Mouse (Mus musculus) layer of hippocampus, adult 9-10 months (tissue): ENCODE results near the gene Serpina3m.
A peak's percentile ranks its signal among the peaks of the same experiment; 100 is the strongest.
"Not testable (repeated sequence)": the region's sequence is repeated elsewhere in the genome, so short reads cannot be mapped to it uniquely, and the experiment has no call there.

Experiments used
- DNase-seq: peaks from one replicate; pipeline ENCODE4 v3.0.0; 2022; ENCODE audit warnings: low spot score

Serpina3m gene

GRCm38 (mm10) chr12:104338226-104338625, at the start of gene Serpina3m, which contains the start of gene Serpina3k:
Gene Serpina3m (plus strand): TSS chr12:104338486.
Gene Serpina3k (plus strand): TSS chr12:104338486.
- not testable (repeated sequence) for DNase-seq

DNA sequence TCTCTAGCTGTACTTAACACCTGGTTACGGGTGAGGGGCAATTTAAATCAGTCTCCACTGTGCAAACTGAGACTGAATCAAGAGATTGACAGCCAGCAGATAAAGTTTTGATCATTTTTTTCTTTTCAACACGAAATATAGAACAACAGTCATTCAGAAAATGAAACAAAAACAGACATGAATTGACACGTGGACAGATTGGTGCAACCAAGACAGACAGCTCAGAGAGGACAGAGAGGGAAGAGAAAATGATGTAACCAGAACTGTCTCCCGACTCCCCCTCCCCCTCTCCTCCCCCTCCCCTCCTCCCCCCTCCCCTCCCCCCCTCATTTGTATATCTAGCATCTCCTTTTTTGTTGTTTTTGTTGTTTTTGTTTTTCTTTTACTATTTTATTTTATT, 48.4 kb upstream of the Serpina3m start:
- no peak for DNase-seq

- DNase-seq, result no peak
These were observed 44.3 kb upstream of the Serpina3m start for GRCm38 (mm10) chr12:104293963-104294362.

DNA sequence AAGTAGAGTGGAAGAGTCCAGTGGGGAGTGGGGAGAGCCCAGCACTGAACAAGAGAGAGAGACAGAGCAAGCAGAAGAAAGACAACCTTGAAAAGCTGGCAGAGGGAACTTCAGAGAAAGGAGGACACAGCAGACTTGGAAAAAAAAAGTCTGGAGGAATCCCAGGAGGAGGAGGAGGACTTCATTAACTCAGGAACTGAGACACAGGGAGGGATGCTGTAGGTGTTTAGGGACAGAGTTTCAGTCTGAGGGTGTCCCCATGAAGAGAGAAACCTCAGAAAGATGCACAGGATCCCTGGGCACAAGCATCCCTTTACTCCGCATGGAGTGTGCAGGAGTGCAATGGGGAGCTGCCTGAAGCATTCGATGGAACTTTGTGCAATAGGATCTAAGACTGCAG, 40.2 kb upstream of the Serpina3m start:
- no peak for DNase-seq

GRCm38 (mm10) chr12:104305991-104306390, 32.3 kb upstream of the Serpina3m start:
- no peak for DNase-seq

DNA sequence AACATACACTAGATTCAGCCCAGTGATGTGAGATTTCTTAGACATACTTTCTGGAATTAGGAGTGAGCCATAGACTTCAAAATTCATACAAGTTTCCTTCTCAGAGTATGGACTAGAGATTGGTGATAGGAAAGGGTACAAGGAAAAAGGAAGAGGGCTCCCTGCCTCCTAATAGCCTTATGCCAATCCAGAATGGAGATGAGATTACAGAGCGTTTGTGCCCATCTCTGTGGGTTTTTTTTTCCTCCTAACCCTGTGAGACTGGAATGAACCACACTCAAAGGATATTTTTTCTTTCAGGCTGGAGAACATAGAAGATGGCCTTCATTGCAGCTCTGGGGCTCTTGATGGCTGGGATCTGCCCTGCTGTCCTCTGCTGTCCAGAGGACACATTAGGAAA, 24.0 kb upstream of the Serpina3m start, which contains the start of gene Serpina3j:
Gene Serpina3j, plus strand, starts transcription at position 301 of the 400 bp plus-strand sequence.
- DNase-seq, result no peak

- DNase-seq, result no peak
These were observed 15.8 kb upstream of the Serpina3m start for GRCm38 (mm10) chr12:104322454-104322853.

DNA sequence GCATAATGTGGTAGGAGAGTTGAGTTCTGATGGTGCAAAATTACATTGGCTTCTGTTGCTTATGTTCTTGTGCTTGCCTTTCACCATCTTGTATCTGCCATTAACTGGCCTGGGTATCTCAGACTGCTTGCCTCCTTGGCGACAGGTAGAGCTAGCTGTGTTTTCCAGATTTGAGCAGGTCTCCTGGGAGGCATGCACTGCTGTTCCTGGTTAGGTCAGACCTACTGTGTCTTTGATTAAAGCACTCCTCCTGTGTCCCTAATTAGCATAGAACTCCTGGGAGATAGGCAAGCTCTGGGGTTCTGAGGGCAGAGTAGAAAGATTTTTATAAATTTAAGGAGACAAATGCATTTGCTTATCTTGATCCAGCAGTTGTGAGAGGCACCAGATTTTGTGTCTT, 6.6 kb upstream of the Serpina3m start:
- DNase-seq, result no peak

- not testable (repeated sequence) for DNase-seq
These were observed 1.4 kb upstream of the Serpina3m start for GRCm38 (mm10) chr12:104336873-104337272.

- no peak for DNase-seq
These were observed 419 bp downstream of the Serpina3m start for GRCm38 (mm10) chr12:104338705-104339104.

DNA sequence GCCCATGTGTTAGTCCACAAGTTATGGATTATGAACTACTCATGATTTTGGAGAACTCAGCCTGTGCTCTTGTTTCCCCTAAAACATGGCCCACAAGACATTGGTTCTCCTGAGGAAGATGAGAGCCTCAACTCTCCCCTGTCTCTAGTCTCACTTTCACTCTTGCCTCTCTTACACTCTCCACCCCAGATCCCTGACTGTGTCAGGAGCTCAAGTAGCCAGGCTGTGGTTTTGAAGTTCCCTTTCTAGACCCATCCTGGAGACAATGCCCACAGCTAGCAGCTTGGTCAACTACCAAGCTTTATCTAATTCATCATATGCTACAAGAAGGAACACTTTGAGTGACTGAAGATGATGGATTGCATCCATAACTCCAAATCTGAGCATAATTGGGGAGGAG, 4.2 kb downstream of the Serpina3m start:
- DNase-seq, result not testable (repeated sequence)

- DNase-seq, result no peak
These were observed 6.9 kb downstream of the Serpina3m start for GRCm38 (mm10) chr12:104345181-104345580.

- DNase-seq, result no peak
These were observed 7.4 kb downstream of the Serpina3m start for GRCm38 (mm10) chr12:104345707-104346106.

- no peak for DNase-seq
These were observed 8.8 kb downstream of the Serpina3m start for GRCm38 (mm10) chr12:104347091-104347490.

DNA sequence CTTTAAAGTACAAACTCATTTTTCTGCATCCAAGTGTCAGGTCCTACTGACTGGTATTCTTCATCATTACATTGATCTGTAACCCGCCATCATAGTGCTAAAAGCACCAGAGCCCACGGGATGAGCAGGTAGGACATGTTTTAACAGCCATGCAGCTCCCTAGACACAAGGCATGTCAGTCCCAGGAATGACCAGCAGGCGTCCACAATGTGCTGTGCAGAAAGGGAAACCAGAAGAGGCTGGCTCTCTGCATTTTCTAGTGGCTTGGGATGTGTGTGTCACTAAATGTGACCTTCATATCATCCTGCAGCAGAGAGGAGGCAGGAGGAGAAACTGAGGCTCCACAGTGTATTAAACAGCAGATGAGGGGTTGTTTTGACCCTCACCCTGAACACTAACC, 13.5 kb downstream of the Serpina3m start:
- DNase-seq, result peak; percentile 4

GRCm38 (mm10) chr12:104356006-104356405, 17.7 kb downstream of the Serpina3m start:
- DNase-seq, result no peak

DNA sequence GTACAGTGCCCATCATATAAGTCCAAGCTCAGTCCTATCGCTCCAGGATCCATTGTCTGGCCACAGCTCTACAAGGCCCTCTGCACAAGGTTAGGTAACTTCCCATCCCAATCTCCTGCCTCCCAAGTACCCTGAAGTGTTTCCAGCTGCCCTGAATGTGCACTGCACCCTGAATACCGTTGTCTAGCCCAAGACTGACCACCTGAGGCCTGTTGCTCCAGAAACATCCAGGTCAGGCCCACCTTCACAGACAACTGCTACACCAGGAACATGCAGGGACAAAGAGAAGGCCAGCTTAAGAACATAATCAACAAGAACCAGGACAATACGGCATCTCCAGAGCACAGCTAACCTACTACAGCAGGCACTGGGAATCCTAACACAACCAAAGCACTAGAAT, 31.7 kb downstream of the Serpina3m start:
- no peak for DNase-seq

- not testable (repeated sequence) for DNase-seq
These were observed 38.9 kb downstream of the Serpina3m start for GRCm38 (mm10) chr12:104377179-104377578.

DNA sequence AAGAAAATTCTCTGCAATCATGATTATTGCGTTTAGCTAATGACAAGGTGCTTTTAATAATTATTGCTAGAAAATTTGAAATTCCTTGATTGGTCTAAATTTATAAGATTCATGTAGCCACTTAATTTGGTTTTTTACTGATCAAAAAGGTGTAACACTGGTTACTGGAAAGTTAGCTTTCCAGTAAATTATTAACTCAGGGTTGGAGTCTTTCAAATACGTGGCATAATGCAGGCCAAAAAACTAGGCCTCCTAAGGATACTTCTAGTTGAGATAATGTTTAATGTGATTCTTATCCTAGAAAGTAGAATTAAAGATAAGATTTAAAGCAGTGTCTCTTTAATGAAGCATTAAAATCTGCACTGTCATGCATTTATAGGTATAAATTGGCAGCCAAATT, 40.1 kb downstream of the Serpina3m start:
- DNase-seq, result not testable (repeated sequence)

GRCm38 (mm10) chr12:104378815-104379214, 40.5 kb downstream of the Serpina3m start:
- DNase-seq, result not testable (repeated sequence)

GRCm38 (mm10) chr12:104379856-104380255, 41.6 kb downstream of the Serpina3m start:
- DNase-seq, result no peak

- not testable (repeated sequence) for DNase-seq
These were observed 42.9 kb downstream of the Serpina3m start for GRCm38 (mm10) chr12:104381071-104381604.

DNA sequence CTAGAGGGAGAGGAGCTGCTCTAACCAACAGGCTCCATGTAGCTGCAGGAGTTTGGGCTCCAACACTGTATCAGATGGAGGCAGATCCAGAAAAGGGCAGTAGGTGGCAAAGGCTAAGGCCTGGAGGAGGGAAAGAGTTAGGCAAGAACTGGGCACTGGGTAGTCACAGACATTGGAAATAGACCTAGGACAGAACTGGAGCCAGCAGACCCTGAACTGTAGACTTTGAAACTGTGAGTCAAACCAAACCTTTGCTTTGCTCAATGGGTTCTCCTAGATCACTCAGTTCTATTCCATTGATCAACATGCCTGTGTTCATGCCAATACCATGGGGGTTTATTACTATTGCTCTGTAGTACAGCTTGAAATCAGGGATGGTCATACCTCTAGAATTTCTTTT, 47.7 kb downstream of the Serpina3m start:
- not testable (repeated sequence) for DNase-seq

DNA sequence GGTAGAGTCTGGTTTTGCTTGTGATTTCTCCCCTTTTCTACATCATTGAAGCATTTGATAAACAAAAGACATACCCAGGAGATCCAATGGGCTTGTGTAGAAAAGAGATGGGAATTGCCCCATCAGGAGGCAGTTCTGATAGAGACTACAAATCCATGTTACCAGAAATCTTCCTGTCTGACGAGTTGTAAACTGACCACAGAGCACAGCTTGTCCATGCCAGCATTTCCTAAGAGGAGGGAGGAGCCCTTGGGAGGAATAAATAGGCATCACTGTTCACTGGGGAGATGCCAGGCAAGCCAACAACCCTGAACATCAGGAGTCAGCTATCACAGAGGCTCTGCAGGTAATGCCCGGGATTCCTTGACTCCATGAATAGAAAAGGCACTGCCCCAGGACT, 48.6 kb downstream of the Serpina3m start:
- DNase-seq, result not testable (repeated sequence)
